Mouse (Mus musculus): ENCODE results near the gene Gm4297. TPM values are rescaled to one million over a fixed set of nuclear protein-coding genes. Genes with fewer than 3 reads are reported as not detected.
"Not testable (repeated sequence)": the region's sequence is repeated elsewhere in the genome, so short reads cannot be mapped to it uniquely, and the experiment has no call there.

Gene Gm4297
- not detected for polyA plus RNA-seq (2017; shearing (Covaris generic))

DNA sequence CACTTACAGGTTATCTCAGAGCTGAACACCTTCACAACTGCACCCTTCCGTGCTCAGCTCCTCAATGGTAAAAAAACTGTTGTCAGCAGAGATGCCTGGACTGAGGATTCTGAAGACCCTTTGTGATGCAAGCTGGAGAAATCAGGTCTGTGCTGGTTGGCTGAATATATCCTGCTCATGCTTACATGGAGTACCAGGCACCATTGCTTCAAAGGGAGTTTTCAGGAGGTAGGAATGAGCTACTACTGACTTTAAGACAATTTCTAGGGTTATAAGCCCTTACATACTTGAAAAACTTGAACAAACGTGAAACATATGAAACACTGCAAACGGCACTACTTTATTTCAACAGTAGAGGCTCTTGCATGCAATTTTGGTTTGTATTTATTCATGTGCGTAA is at the start of gene Gm4297:
TSS of gene Gm4297 (minus strand) at position 101 of the 400 bp plus-strand sequence.
- not testable (repeated sequence) for ATAC-seq

Other genes starting within 250 kb of the Gm4297 start
- not detected for gene Gm5934, start 74.1 kb downstream of the Gm4297 start, polyA plus RNA-seq (2017; shearing (Covaris generic))
- gene Gm5935, start 200.3 kb upstream of the Gm4297 start, polyA plus RNA-seq (2017; shearing (Covaris generic)) = not detected